Mouse (Mus musculus) heart, postnatal 36 days (tissue): ENCODE measurements at regions not wholly inside any gene's neighbourhood (a gene's known extent, or its start where the extent isn't known, plus 50 kb on each side); places are given as distances from the start of the nearest gene placed in this dataset.
"Not testable (repeated sequence)": the region's sequence is repeated elsewhere in the genome, so short reads cannot be mapped to it uniquely, and the experiment has no call there.

Source experiments
- DNase-seq, 2 experiments: peaks; one replicate each; pipeline ENCODE4 v3.0.0; 2021 to 2022
- intact Hi-C: fragments of 180-260 bp; cut with DNase I; formaldehyde crosslinking; loops from one replicate; pipeline ENCODE4 v1.15.1; 2025

GRCm38 (mm10) chr10:26571377-26571776 is 181.8 kb upstream of the Arhgap18 start:
- intact Hi-C loops, result no loop called here
- DNase-seq, result no peak

GRCm38 (mm10) chr10:26576153-26576552 is 177.1 kb upstream of the Arhgap18 start:
- DNase-seq, result no peak
- intact Hi-C loops, result no loop called here

GRCm38 (mm10) chr10:26577087-26577486 is 176.1 kb upstream of the Arhgap18 start:
- no peak for DNase-seq
- intact Hi-C loops, result no loop called here

- DNase-seq, result no peak
- intact Hi-C loops, result no loop called here
Measured at GRCm38 (mm10) chr10:26585106-26585505, 168.1 kb upstream of the Arhgap18 start.

GRCm38 (mm10) chr10:26607081-26607480 is 146.1 kb upstream of the Arhgap18 start:
- DNase-seq, intact Hi-C loops: not testable (repeated sequence)

DNA sequence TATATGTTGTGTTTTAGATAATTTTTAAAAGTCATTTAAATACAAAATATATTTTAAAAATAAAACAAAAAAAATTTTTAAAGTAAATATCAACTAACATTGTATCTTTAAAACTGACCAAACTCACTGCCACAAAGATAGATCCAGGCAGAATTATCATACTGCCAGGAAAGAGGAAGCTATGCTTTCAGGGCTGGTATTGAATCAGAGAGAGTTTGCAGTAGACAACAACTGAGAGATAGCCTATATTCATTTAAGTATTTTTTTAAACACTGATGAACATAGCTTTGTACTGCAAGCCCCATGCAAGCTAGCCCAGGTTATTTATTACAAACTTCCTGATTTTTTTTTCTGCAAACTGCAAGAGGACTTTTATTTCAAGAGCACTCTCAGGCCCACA is 142.0 kb upstream of the Arhgap18 start:
- DNase-seq, result no peak
- intact Hi-C loops, result no loop called here

- intact Hi-C loops, result no loop called here
- DNase-seq, result no peak
Measured at GRCm38 (mm10) chr10:26630196-26630760, 122.9 kb upstream of the Arhgap18 start.

DNA sequence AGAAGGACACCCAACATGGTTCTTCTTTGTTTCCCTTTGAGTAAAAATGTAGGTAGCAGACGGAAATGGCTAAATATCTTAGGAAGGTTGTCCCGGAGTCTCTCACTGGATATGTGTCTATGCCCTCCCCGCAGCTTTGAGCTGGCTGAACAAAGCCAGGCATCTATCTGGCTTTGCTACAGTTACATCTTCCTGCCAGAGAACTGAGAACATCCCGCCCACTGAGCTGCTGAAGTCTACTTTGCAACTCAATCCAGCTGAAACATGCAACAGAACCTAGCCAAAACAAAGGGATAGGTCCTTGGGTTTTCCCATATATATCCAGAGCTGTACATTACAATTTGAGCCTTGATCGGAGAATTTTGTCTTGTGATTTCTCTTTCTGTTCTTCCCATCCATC is 121.0 kb upstream of the Arhgap18 start:
- intact Hi-C loops, result no loop called here
- DNase-seq, result no peak

DNA sequence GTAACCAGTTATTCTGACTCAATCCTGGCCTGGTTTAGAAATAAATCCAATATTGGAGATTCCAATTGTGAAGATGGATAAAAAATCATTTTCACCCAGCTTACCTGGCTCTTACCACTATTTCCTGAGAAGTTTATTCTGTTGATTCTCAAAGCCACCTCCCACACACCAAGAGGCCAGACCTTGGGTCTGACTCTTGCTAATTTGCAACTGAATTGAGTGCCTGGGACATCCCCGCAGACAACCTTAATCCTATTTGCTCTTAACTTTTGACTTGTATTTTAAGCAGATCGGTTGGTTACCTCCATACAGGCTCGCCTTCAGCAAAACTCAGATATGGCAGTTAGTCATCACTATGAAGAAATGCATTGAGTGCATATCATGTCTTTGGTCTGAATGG is 115.8 kb upstream of the Arhgap18 start:
- DNase-seq, result no peak
- intact Hi-C loops, result no loop called here

GRCm38 (mm10) chr10:26638056-26638455 is 115.2 kb upstream of the Arhgap18 start:
- no peak for DNase-seq

DNA sequence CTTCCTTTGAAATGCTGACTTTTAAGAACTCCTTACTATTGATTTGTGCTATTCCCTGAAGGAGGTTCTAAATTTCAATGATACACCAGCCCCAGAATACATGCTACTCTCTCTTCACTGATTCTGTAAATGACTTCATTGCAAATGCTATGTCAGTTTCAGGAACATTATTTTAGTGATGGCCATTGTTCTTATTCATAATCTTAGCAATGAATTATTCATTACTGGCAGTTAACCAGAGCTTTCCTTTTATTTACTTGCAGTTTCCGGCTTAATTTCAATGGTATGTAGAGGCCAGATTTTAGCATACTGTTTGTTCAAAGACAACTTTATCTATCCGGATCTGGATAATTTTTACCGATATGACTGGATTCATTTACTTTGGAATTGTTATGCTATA is 114.1 kb upstream of the Arhgap18 start:
- intact Hi-C loops, result no loop called here
- no peak for DNase-seq

More at GRCm38 (mm10) chr10:26638056-26638455, 115.2 kb upstream of the Arhgap18 start:
- intact Hi-C loops, result no loop called here

GRCm38 (mm10) chr10:26653103-26653502 is 100.1 kb upstream of the Arhgap18 start:
- no peak for DNase-seq
- intact Hi-C loops, result no loop called here

- no peak for DNase-seq
Measured at GRCm38 (mm10) chr10:26664270-26664669, 89.0 kb upstream of the Arhgap18 start.

GRCm38 (mm10) chr10:26679500-26680227 is 73.6 kb upstream of the Arhgap18 start:
- no peak for DNase-seq
- intact Hi-C loops, result no loop called here

More at GRCm38 (mm10) chr10:26664270-26664669, 89.0 kb upstream of the Arhgap18 start:
- intact Hi-C loops, result no loop called here

DNA sequence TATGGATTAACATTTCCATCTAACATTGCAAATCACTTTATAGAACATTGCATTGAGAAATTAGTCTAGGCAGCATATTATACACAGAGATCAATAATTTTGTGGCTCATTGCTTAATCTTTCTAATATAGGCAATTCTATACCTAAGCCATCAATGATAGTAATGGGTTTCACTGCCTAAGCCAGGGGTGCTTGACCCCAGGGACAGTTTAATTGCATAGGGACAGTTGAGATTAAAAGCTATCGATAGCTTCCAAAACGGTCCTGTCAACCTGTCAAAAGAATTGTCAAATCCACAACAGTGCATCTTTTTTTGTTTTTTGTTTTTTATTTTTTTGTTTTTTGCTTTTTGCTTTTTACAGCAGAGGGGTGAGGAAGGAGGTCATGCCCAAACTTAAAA is 58.5 kb upstream of the Arhgap18 start:
- intact Hi-C loops, result no loop called here
- no peak for DNase-seq

- no peak for DNase-seq
- intact Hi-C loops, result no loop called here
Measured at GRCm38 (mm10) chr10:26695212-26695933, 57.8 kb upstream of the Arhgap18 start.
